Mouse (Mus musculus): ENCODE measurements around the gene Asphd1.

The Asphd1 gene

DNA sequence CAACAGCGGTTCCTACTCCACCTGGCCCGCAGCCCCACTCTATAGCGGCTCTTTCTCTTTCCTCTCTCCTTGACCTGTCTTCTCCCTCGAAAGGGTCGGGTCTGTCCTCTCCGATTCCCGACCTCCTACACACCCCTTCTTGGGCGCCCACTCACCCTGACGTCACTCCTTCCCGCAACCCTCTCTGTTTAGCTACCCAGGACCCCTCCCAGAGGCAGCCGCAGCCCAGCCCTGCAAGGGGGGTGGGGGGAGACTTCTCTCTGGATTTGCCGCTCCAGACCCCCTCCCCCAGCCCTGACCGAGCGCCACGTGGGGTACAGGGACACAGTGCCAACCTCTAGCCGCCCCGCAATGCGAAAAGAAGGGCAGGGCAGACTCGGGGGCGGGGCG lies at the start of gene Asphd1:
Gene Asphd1 (minus strand): TSS at position 180 of the 390 bp plus-strand sequence.
- DNase-seq: no peak

DNA sequence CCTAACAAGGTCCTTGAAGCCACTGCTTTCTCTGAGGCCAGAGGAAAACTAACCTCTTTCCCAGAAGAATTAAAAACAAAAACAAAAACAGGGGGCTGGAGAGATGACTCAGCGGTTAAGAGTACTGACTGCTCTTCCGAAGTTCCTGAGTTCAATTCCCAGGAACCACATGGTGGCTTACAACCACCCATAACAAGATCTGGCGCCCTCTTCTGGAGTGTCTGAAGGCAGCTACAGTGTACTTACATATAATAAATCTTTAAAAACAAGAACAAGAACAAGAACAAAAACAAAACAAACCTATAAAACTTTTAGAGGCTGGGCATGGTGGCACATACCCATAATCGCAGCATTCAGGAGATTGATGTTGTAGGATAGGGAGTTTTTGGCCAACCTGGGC lies 47.1 kb upstream of the Asphd1 start:
- DNase-seq: no peak

DNA sequence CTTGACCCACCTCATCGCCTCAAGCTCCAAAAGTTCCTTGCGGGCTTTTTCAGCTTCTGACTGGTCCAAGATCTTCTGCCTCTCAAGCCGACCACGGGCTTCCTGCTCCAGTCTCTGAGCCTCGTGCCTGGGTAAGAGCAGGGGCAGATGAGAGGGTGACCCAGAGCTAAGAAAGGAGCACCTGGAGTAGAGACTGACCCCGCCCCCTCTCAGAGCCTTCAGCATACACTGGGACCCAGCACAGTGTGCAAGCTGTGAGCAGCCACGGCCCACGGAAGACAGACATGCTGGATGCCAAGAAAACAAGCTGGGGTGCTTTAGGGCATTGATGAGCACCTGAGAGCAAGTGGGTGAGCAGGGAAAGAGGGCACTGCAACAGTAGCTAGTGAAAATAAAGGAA lies 39.4 kb upstream of the Asphd1 start:
- no peak for DNase-seq

DNA sequence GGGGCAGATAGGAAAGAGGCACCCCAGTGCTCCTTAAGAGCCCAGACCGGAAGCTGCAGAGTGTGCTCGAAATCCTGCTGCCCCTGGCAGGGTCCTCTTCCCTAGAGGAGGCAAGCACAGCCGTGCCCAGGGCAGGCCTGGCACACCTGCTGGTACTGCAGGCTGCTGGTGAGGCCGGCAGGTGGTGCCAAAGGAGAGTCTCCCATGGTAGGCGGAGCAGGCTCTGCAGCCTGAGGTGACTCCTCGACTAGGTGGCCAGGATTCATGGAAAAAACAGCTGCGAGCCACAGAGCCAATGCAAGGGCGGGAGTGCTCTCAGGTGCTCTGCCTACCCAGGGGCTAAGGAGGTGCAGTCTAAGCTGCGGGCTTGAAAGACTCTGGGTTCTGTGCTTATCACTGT lies 36.9 kb upstream of the Asphd1 start:
- peak; percentile 73 for DNase-seq

DNA sequence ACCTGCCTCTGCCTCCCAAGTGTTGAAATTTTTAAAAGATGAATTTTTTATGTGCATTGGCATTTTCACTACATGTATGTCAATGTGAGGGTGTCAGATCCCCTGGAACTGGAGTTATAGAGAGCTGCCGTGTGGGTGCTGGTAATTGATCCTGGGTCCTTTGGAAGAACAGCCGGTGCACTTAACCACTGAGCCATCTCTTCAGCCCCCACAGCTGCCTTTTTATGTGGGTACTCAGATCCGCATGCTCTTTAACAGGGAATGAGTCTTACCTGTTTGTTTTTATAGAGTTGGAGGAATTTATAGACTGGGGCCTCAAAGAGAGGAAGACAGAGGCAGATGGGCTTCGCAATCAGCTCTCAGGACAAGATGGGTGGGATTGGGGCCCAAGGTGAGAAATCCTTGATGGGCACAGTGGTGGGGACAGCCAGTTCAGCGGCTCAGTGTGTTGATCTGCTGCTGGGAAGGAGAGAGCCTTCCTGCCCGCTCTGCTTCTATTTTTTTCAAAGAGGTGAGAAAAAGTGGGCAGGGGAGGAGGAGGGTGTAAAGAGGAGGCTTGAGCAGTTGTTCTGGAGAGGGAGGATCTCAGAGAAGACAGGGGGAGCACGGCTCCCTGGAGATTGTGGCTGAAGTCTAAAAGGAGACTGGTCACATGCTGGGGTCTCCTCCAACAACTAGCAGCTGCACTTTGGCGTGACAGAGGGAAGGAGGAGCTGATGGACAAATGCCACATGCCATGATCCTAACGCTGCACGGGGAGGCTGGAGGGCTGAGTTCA lies 35.5 kb upstream of the Asphd1 start:
- DNase-seq: no peak

DNA sequence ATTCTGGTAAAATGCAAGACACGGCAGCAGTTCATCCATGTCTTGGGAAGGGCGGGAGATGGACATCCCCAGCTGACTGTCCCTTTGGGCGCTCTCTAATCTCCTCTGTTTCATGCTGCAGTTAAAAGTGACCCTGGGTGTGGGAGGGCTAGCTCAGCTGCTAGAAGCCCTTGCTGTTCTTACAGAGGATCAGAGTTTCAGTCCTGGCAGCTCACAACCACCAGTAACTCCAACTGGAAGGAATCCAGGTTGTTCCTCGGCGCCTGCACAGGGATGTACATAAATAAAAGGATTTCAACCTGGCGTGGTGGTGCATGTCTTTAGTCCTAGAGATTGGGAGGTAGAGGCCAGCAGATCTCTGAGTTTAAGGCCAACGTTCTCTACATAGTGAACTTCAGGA lies 33.7 kb upstream of the Asphd1 start:
- no peak for DNase-seq

DNA sequence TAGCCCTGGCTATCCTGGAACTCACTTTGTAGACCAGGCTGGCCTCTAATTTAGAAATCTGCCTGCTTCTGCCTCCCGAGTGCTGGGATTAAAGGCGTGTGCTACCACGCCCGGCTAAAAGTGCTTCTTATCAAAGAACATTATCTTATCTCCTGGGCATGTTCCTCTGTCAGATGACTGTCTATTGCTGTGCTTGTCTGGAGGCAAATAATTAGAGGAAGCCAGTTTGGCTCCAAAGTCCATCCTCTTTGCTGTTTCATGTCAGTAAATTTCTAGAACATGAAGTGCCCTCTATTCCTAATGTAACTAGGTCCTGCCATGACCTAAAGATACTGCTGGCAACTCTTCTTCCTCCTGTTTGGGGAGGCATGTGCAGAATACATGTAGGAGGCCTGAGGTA lies 32.7 kb upstream of the Asphd1 start:
- DNase-seq: no peak

DNA sequence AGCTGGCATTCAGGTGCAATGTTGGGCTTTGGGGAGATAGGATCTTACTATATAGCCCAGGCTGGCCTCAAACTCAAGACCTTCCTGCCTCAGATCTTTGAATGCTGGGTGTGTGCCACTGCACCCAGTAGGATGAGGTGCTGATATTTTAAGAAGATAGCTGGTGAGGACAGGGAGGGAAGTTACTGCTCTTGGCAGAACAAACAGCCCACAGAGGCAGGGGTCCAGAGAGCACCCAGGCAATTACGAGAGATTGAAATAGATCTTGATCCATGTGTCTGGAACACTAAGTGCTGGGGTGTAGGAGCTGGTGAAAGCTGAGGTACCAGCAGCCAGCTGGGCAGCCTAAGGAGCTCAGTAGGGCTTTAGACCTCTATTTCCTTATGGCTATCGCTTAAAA lies 32.2 kb upstream of the Asphd1 start:
- DNase-seq: no peak

DNA sequence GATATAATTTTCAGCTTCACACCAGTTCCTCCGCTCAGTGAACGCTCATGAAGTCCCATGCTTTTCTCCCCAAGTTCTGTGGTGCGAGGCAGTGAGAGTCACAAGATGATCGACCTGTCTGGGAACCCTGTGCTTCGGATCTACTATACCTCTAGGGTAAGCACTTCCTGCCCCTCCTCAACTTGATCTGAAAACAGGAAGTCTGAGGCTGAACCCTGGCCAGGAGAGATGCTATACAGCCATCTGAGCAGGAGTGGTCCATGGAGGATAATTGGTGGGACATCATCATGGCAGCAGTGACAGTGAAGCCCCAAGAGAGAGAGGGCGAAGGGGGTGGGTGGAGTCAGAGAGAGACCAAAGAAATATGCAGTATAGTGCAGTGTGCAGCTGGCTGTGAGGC lies 29.5 kb upstream of the Asphd1 start:
- no peak for DNase-seq

DNA sequence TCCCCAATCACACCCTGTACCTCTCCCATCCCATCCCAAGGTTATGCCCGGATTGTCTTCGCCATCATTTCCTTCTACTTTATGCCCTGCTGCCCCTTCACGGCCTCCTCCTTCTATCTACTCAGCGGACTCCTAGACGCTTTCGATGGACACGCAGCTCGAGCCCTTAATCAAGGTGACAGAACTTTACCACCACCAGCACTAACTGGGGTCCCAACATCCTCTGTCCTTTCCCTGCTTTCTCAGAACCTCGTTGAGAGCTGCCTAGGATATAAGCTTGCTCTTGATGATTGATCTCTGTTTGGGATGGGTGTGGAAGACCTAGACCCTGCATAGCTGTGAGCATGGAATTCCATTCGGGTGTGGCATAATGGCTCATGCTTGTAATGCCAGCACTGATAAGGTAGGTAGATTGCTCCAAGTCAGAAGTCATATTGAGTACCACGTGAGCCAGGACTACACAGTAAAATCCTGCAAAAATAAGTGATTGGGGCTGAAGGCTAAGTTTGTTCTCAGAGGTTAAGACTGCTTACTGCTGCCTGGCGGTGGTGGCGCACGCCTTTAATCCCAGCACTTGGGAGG lies 27.6 kb upstream of the Asphd1 start:
- DNase-seq: no peak

DNA sequence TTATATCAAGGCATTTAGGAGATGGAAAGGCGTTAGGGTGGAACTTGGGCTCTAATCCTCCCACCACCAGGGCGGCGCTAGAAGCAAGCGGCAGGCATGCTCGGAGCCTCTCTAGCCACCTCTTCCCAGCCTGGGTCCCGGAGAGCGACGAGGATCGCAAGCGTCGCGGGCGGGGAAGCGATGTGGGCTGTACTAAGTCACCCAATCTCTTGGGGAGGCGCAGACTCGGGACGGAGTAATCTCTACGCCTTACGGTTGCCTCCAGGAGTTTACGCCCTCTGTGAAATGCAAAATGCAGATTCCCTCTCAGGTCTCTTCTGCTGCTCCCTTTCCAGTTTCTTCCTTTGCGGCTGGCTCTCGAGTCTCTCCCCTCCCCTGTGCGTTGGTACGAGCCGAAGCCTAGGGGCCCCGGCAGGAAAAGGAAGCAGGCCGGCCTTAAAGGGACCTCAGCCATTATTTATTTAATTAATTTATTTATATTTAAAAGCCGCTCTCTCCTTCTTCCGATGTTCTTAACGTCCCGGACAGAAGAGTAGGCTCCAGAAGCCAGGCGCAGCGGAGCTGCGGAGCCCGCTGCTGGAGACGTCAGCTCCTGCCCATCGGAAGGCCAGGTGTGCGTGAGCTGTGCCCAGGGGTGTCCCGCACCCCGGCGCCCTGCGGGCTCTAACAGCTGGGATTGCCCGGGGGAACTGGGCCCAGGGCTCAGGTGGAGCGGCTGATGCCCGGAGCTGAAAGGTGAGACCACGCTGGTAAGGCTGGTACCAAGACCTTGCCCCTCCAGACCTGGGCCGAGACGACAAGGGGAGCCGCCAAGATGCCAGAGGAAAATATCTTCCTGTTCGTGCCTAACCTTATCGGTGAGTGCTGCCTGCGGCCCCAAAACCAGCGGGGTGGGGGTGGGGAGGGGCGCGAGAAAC lies 26.8 kb upstream of the Asphd1 start, which contains the start of gene Cdiptos:
Gene Cdiptos (minus strand): TSS at position 149 of the 917 bp plus-strand sequence.
- DNase-seq: peak; percentile 96

DNA sequence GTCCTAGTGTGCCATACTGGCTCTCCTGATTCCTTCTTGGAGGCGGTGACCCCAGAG lies 26.3 kb upstream of the Asphd1 start, which contains the start of gene Cdipt:
Gene Cdipt (plus strand): TSS at position 22 of the 57 bp plus-strand sequence.
- no peak for DNase-seq

DNA sequence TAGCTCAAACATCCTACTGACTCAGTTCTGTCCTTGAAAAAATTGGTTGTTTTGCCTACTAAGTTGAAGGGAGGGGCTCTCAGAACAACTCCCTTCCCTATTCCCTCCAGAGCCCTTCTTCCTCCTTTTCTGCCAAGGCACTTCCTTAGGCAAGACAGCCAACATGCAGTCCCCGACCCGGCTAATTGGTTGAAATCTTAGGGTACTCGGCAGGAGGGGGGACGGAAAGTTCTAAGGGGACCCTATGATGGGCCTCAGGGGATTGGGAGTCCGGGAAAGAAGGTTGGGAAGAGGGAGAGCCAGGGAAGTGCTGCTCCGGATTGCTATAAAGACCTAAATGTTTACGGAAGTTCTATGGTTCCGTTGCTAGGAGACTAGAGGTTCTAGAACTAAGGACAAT lies 26.1 kb upstream of the Asphd1 start:
- no peak for DNase-seq

DNA sequence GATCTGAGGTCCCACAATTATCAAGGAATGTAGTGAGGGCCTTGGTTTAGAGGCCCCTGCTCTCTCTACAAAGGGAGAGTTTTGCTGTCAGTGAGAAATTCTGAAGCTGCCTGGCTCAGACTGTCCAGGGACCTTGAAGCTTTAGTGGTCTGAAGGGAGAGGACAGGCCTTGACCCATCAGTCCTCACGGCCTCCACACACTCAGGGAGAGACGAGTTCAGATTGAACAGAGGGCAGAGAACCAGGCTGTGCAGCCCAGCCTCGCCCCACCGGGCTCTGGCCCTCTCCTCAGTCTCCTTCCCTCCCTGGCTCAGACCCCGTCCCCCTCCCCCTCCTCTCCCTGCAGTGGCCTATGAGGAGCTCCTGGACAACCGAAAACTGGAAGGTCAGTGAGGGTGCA lies 18.0 kb upstream of the Asphd1 start:
- no peak for DNase-seq

DNA sequence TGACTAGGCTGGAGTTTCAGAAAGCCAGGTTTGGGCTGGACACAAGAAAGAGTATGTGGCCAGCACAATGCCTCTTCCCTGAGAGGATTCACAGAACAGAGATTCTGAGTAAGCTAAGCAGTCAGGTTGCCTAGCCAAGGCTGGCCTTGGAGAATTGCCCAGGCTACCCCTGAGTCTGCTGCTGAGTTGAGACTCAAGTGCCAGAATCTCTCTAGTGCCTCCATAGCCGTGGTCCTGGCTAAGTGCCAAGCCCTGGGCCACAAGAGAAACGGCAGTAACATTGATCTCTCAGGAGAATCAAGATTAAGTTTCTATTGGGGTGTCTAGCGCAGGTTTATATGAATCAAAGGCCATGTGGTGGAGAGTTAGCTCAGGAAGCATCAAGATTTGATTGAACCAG lies 16.2 kb upstream of the Asphd1 start:
- DNase-seq: no peak

DNA sequence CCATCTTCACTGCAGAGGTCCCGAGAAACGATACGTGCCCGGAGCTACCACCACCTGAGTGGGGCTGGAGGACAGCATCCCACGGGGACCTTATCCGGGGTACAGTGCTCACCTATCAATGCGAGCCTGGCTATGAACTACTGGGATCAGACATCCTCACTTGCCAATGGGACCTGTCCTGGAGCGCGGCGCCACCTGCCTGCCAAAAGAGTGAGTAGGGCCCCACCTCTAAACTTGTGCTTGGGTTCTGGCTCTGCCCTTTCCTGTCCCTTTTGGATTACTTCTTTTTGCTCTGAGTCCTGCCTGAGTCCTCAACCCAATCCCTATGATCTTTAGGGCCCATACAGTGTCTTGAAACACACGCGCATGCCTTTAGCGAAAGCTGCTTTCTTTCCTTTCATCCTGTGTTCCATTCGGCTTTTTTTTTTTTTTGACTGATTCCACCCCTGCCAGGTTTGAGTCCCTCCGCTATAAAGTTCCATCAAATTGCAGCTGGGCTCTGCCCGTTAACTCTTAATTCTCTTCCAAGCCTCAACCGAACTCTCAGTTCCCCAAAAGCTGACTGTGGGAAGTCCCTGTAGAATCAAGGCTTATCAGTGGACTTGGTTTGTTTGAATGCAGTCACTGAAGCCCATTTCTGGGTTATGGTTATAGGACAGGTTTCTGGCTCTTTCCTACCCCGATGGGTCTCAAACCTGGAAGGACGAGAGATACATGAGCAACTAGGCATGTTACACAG lies 14.3 kb upstream of the Asphd1 start:
- DNase-seq: peak; percentile 73

DNA sequence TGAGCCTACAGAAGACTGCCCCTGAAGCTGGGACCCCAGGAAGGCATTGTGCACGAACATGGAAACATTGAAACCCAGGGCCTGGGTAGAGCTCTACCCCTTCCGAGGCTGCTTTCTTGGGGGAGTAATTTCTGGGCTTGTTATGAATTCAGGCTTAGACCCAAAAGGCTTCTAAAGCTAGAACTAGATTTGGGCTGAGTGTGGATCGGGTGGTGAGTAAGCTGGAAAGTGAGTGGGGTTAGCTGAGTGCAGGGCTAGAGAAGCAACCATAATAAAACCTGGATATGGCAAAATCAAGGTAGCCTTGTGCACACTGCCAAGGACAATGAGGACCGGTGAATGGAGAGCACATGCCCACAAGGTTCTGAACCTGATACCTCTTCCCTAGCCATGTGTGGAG lies 12.6 kb upstream of the Asphd1 start:
- no peak for DNase-seq

DNA sequence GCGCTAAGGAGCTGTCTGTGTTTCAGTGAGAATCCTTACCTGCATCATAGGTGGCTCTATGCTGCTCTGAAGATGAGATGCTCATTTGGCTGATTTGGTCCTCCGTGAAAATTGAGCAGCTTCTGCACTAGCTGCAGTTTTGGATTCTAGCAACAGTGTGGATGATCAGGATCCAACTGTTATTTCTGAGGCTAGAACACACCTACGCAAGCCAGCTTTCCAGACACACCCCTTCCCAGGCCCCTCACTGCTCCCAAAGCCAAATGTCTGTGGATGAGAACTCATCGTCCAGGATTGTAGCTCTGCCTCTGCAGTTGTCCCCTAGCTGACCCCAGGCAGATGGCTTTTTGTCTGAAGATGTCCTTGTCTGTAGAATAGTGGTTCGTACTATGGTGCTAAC lies 11.7 kb upstream of the Asphd1 start:
- no peak for DNase-seq

DNA sequence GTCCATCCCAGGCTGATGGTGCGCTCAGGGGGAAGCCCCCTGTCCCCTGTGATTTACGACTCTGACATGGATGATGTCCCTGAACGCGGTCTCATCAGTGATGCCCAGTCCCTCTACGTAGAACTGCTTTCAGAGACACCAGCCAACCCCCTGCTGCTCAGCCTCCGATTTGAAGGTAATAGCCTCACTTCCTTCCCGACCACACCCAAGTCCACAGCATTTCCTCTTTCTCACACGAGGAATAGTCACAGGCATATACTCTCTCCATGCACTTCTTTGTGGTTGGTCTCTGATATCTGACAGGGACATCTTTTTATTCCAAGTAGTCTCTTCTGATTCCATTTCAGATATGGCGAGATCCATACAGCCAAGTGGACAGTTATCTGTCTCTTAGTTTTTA lies 10.4 kb upstream of the Asphd1 start:
- DNase-seq: no peak

DNA sequence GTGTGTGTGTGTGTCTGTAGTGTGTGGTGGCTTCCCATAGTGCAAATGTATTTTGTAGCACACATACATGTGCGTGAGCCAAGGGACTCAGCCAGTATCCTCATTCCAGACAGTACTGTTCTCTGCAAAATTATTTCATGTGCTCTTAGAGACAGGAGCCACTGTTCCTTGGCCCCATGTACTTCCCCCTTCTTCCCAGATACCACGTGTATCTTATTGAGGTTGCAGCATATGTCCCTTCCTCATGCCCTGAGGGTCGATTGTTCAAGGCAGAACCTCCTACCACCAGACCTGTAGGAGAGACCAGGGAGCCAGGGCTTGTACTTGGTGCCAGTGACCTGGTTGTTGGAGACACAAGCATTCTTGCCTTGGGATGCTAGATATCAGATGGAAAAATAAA lies 5.7 kb upstream of the Asphd1 start:
- no peak for DNase-seq

DNA sequence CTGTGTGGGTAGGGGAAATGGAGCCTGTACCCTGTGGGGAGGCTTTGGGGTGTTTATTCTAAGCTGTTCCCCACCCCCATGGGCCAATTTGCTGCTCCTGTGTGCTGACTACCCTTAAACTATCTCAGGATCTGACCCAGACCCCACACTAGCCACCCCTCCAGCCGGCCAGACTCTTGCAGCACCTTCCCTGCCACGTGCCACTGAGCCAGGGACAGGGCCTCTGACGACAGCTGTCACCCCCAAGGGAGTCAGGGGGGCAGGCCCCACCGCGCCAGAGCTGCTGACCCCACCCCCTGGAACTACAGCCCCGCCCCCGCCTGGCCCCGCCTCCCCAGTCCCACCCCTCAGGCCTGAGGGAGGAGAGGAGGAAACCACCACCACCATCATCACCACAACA lies 3.3 kb upstream of the Asphd1 start:
- DNase-seq: no peak

DNA sequence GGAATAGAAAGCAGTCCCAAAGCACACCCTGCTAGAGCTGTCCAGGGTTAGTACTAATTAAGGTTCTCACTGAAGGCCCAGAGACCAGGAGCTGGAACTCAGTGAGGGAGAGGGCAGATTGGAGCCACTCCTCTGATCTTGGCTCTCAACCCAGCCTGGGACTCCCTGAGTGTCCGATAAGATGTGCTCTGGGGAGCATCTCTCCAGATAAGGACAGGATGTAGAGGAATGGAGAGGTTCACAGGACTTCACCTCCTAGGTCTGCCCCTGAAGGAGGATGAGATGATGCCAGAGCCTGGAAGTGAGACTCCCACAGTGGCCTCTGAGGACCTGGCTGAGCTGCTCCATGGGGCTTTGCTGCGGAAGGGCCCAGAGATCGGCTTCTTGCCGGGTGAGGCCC lies 2.4 kb upstream of the Asphd1 start:
- no peak for DNase-seq

Data from kidney, postnatal 14 days (tissue).